Mouse (Mus musculus): ENCODE data around the gene Mpped2. TPM values are rescaled to one million over a fixed set of nuclear protein-coding genes. Genes with fewer than 3 reads are reported as not detected.
A peak's percentile ranks its signal among the peaks of the same experiment; 100 is the strongest.

Mpped2 gene
- total RNA-seq, 1 experiment from 2014 or later, result 39.5 TPM

GRCm38 (mm10) chr2:106856361-106856961, 163.4 kb downstream of the Mpped2 start:
- DNase-seq, result no peak

DNA sequence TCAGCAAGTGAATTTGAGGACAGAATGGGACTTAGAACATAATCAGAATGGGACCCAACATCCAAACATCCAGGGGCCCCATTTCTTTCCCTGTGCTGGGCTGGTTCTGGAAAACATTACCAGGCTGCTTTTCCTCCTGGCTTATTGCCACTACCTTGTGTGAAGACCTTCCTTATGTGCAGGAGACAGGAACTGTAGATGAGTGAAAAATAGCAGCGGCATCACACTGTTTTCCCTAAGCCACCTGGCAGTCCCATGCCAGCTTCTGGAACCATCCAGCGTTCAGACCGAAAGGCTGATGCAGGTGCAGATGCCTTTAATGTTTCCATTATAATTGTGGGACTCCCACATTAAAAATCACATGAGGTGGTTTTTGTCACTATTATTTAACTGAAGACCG, 164.2 kb downstream of the Mpped2 start:
- DNase-seq, result no peak

DNA sequence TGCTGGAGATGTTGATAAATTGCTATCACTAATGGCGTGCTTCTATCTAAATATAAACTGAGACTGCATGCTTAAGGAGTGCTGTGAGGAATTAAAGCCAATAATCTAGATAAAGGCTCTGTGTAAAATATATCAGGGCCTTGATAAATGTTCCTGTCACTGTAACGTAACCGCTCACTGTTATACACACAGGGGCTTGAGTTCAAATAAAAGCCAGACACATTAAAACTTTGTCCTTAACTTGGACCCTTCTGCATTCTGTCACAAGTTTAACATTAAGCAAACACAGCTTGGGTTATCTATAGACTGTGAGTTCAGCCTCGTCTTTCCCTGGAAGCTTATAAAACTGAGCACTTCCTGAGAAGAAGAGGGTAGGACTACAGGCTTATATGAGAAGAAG, 164.6 kb downstream of the Mpped2 start:
- DNase-seq, result no peak

DNA sequence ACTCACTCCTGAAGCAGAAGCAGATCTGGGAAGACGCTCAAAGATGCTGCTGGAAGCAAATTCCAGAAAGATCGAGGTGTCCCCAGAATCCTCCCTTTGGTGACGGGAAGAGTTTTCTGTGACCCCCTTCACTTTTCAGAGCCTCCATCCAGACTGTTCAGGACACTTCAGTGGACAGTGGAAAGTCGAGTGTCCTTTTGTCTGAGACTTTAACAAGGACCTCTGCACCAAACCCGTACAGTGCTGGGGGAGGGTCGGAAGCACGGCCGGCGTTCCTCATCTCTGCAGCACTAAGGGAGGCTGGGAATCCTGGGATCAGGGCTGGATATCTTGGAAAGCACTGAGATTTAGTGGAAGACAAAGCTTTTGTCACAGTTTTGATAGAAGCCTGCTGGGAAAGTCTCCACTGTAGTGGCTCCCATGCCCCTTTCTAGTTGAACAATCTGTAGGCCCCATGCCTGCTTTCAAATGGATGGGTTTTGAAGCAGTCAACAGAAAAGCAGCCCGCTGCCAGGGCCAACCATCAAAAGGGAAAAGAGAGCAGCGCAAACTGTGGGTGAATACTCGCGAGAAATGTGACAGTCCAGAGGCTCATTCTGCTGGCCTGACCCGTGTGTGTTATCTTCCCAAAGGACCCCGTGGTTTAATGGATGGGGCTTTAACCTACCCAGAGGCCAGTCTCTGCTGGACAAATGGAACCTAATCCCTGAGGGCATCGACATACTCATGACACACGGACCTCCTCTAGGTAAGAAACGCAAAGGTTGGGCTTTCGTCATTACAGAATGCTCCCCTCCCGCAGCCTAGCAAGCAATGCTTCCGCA, 168.0 kb downstream of the Mpped2 start:
- no peak for DNase-seq

DNA sequence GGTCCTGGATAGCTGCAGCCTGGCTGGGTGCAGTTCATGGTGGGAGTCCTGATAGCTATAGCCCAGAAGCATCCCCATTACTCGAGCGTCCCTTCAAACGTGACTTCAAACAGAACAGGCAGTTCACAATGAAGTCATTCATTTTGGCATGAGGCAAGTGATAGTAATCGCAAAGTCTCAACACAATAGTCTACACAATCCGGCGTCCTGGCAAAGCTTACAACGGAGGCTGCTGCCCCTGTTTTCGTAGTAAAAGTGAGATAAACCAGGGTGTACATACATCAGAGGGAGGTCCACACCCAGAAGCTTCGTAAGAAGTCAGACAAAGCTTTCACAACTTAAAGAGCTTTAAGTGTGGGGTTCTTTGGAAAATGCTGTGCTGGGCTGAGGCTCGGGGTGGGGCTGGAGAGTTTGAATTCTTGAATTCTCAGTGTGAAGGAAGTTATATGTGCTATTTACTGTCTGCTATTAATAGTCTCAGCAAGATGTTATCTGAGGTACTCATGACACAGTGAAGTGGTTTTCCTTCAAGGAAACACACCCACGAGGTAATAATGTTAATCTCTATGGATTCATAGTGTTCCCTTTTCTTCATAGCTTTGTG, 170.1 kb downstream of the Mpped2 start:
- DNase-seq, result no peak

- DNase-seq, result no peak
Measured at GRCm38 (mm10) chr2:106865148-106865786, 172.2 kb downstream of the Mpped2 start.

DNA sequence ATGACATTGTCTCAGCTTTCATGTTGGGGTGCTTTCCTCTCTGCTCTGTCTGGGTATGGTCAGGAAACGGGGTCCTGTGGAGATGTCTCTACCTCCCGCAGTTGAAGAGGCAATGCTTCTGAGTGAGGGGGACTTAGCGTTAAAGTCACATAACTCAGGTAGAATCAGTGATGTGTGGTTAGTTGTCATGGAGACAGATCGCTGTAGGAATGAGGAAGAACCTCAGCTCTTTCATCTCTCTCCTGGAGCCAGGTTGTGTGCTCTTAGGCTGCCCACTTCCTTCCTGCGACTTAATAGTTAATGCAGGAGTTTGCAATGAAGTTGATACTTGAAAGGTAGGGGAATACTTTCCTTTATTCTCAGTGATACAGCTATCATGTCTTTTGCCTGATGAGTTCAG, 173.2 kb downstream of the Mpped2 start:
- no peak for DNase-seq

DNA sequence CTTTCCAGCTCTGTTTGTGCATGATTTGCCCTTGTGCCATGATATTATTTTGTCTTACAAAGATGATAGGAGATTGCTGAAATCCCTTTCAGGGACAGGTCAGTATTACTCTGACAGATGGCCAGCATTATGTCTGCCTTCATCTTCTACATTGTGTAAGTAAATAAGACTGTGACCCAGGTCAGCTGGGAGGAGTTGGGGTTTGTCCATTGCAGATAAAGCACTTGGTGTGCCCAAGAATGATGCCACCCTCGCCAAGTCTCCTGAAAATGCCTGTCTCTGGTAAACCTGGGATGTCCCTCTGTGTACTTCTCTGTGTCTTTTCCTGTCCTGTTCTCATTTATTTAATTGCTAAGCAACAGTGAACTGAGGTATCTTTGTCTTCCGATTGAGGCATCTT, 177.8 kb downstream of the Mpped2 start:
- DNase-seq, result no peak

GRCm38 (mm10) chr2:106873166-106873565, 180.1 kb downstream of the Mpped2 start:
- DNase-seq, result no peak

DNA sequence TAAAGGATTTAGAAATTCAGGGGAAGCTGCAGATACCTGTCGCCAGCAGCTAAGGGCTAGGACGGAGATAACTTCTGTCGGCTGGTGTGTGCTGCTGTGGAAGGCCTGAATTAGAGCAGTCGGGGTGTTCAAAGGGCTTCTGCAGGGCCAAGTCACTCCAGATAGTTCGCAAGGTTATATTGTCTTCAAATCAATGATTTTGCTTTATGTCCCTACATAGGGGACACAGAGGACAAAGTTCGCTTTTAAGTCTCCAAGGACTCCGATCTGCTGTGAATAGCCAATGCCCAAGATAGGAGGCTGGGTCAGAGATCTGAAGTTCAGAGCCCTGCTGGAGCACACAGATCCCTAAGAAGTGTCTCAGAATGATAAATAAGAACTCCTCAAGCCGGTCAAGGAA, 190.3 kb downstream of the Mpped2 start:
- no peak for DNase-seq

DNA sequence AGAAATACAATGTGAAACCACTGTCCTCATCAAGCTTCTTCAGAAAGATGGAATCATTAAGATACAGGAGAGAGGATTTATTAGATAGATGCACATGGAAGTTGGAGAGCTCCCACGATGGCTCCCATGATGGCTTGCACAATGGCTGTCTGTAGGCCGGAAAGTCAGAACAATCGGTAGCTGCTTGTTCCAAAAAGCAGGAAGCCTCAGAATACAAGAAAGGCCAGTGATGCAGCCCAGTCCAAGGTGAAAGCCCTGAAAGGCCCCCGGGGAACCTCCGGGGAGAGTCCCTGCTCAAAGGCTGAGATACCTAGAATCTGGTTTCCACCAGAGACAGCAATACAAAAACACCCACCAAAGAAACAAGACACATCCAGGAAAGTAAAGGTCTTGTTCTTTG, 195.1 kb downstream of the Mpped2 start:
- DNase-seq, result no peak

GRCm38 (mm10) chr2:106889297-106890000, 196.4 kb downstream of the Mpped2 start:
- DNase-seq, result peak; percentile 55

- DNase-seq, result no peak
Measured at GRCm38 (mm10) chr2:106893376-106893775, 200.3 kb downstream of the Mpped2 start.

GRCm38 (mm10) chr2:106895326-106896023, 202.4 kb downstream of the Mpped2 start:
- no peak for DNase-seq

DNA sequence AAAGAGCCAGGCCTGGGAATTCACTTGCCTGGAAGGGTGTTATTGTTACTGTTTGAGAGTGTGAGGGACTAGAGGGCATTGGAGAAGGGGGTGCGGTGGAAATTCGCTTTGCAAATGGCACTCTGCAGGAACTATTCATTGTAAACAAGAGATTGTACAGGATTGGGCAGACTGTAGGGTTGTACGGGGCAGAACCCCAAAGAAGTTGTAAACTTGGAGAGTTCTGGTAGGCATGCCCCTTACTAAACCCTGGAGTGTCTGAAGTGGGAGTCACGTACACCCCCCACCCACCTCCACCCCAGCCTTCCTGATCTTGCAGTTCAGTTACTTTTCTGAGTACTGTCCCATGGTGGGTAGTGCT, 202.9 kb downstream of the Mpped2 start:
- no peak for DNase-seq

GRCm38 (mm10) chr2:106911951-106912480, 218.9 kb downstream of the Mpped2 start:
- DNase-seq, result no peak

Data from adrenal gland, postnatal 25 days (tissue).